Mouse (Mus musculus) lung, postnatal 25 days (tissue): Measurements from ENCODE around the gene Hecw2.

Source experiments
- DNase-seq: peaks from one replicate; pipeline ENCODE4 v3.0.0; 2022; ENCODE audit warnings: low spot score

The Hecw2 gene

DNA sequence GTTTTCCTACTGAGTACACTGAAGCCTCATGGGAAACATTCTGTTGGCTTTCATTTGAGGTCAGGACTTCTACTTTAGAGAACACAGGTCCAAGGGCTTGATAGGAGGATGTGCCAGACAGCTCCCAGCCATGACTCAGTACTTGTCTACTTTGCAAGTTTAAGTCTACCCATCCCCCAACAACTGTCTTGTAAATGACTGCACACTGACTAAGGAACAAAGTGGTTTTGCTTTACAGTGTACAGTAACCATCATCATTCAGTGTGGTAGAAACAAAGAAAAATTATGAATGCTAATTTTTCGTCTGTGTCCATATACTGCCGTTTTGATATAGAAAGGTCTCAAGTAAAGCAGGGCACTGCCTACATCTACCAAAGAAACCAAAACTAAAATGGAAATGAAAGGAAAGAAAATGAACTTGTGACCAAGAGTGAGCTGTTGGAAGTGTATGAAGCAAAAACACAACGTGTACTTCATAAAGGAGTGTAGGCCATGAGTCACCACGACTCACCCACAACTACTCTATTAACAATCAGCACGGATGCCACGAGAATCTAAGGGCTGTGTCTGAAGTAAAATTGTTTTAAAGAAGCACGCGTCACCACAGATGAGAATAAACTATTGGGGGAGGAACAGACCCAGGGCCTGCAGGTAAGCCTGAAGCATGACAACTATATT lies 356.6 kb downstream of the Hecw2 start:
- no peak for DNase-seq

DNA sequence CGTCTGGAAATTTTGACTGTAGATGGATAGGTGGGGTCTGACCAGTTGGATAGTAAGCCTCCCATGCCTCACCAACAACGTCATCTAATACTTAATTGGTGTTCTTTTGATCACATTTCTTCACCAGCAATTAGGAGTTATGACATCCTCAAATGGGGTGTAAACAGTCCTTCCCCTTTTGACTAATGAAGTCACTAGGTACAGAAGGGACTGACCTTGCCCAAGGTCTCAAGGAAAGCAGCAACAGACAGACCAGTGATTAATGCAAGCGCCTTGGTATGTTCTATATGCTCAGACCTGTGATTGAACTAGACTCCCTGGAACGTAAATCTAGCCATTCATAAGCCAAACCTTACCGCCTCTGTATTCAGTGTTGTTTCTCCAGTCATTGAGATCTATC lies 364.7 kb downstream of the Hecw2 start:
- DNase-seq: no peak

- DNase-seq: no peak
Measured at GRCm38 (mm10) chr1:53829089-53829488, 365.9 kb downstream of the Hecw2 start.

- DNase-seq: peak; percentile 43
Measured at GRCm38 (mm10) chr1:53824446-53825337, 370.3 kb downstream of the Hecw2 start.

DNA sequence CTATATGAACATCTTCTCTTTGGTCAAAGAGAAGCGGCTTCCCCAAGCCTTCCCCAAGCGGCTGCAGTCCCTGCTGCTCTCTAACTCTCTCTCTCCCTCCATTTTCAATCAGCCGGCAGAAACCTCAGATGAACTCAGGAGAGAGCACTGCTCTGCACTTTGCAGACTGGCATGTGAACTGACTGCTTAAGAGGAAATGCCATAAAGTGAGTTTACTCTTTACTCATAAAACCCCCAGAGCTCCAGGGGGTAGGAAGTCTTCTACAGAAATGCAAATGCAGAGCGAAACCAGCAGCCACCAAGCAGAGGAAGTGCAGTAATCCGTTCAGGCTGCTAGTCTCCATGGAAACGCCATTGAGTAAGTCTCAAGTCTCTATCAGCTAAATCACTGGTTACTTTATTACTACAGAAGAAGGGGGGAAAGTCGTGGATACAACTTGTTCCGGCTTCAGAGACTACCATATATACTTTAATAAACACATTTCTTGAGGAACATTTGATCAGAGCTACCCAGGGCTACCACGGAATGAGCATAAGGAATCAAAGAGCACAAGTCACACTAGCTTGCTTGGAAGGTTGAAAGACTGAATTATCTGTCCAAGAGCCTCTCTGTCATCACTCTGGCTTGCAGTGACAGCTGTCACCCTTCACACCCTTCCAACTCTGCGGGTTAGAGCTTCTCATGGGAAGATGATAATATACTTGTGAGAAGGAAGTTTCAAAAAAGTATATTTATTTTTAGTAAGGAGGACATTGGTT lies 371.1 kb downstream of the Hecw2 start:
- DNase-seq: peak; percentile 77

DNA sequence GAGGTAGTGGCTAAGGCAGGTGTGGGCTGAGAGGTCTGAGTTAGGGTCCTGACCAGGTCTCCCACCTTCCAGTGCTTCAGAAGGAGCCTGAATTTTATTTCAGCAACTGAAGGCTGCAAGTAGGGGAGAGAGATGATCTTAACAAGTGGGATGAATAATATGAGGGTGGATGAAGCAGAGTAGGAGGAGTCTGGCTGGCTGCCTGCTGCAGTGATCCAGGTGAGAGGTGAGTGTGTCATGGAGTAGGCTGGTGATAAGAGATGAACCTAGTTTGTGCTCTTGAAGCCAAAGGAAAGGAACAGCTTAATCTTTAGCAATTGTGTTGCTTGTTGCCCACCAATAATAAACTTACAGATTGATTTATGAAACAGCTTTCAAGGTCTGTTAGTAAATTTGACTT lies 373.0 kb downstream of the Hecw2 start:
- DNase-seq: no peak

DNA sequence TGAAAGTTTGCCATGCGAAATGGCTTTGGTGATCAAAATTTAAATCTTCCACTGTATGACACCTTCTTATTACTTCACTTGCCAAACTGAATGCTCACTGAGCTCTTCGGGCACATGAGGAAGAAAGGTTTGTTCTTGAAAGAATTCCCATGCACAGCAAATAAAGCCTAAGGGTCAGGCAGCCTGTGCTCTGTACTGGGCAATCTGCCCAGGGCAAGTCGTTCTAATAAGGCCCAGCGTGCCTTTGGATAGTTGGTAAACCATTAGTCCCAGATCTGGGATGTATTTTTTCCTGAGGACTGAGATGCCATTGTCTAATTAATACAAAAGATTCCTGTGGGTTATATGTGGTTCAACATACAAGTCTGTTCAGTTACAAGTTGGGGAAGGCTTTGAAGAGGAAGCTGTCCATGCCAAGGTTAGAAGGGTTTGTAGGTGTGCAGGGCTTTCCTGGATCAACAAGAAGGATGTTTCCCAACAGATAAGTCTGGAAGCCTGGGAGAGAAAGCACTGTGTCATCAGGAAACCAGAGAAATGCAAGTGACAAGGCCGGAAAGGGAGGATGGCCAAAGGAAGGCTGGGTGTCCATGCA lies 374.8 kb downstream of the Hecw2 start:
- DNase-seq: no peak

- DNase-seq: no peak
Measured at GRCm38 (mm10) chr1:53818072-53818862, 376.7 kb downstream of the Hecw2 start.

GRCm38 (mm10) chr1:53816353-53816752 lies 378.6 kb downstream of the Hecw2 start:
- no peak for DNase-seq

GRCm38 (mm10) chr1:53814077-53814705 lies 380.8 kb downstream of the Hecw2 start:
- no peak for DNase-seq

DNA sequence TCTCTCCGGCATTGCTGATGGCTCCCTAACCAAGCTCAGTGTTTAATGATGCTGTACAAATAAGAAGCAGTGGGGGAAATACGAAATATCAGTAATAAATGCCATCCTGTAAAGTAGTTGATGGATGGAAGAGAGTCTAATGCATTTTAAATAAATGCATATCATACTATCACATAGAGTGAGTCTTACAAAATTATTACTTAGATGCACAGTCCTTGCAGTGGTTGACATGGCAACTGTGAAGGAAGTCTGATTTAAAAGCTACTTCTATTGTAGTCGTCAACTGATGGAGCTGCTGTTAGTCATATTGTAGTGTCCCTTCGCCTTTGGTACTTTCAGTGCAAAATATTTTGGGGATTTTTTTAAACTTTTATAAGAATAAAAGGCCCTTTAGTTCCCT lies 383.0 kb downstream of the Hecw2 start:
- DNase-seq: no peak

DNA sequence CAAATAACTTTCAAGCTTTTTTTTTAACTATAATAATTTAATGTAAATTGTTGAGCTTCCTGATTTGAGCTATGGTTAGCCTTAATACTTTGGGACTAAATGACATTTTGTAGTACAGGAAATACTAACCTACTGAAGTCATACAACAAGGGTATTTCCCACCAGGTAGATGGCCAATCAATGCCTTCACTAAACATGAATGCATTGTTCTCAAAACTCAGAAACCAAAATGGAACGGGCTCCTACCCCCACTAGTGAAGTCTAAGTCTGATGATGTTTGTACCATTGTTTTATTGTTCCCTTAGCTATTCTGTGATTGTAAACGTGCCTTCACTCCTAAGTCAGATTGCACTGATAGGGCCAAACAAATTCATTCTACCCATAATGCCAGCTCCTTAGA lies 386.7 kb downstream of the Hecw2 start:
- DNase-seq: no peak

DNA sequence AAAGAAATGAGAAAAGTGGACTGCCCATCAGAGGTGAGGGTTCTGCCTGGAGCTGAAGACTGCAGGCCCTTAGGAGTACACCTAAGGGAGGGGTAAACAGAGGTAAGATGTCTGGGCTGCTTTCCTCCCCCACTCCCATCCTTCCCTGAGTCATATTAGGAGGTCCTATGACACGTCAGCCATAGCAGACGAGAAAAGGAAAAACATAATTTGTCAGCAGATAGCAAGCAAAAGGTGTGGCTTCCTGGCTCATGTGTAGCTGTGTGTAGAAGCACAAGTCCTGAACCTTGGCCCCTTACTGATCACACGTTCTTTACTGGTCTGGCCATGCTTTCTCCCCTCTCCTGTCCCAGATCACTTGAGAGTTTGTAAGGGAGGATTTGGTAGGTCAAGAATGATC lies 397.2 kb downstream of the Hecw2 start:
- no peak for DNase-seq

DNA sequence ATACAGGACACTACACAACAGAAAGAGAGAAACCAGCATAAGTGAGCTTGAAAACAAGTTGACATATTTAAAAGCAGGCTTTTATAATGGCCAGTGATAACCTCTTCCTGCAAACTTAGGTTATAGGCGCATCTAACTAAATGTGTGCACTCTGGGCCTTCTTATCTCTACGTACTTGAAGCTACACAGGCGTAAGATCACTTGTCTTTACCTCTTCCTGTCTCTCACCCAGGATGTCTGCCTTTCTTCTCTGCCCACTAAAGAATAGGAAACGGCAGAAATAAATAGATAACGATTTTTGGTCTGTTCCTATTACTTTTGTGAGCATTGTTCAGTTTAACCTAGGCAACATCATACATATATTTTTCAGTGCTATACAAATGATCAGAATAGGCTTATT lies 397.9 kb downstream of the Hecw2 start:
- DNase-seq: no peak

- no peak for DNase-seq
Measured at GRCm38 (mm10) chr1:53796271-53796670, 398.7 kb downstream of the Hecw2 start.

GRCm38 (mm10) chr1:53795591-53795990 lies 399.4 kb downstream of the Hecw2 start:
- DNase-seq: no peak

GRCm38 (mm10) chr1:53795081-53795480 lies 399.9 kb downstream of the Hecw2 start:
- DNase-seq: no peak

DNA sequence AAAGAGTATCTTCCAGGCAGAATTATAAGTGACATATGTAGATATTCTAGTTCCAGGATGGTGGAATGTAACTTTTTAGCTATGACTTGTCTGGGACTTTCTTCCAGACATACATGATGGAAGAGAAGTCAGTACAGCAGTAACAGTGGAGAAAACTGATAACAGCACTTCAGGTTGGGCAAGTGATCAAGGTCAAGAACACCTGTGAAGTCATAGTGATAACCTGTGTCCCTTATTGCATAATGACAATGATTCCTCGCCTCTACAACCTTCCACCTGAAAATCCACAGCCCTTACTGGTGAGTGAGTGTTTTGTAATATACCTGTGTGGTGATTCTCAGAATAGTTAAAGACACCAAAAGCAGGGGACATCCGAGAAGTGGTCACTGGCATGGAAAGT lies 400.7 kb downstream of the Hecw2 start:
- no peak for DNase-seq

DNA sequence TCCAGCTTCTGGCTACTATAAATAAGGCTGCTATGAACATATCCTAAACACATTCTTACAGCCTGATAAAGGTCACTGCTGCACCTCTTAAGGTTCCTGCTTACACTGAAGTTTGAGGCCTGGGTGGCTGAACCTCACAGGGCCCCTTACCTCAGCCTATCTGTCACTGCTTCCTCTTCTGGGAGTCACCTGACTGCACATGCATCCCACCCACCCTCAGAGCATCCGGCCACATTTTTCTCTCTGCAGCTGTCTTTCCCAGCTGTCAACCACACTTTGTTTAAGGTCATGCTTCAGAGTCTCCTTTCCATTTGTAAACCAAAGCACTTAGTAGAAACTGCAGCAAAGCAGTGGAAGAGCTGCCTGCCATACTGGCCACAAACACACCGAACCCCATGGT lies 403.6 kb downstream of the Hecw2 start:
- DNase-seq: peak; percentile 63

DNA sequence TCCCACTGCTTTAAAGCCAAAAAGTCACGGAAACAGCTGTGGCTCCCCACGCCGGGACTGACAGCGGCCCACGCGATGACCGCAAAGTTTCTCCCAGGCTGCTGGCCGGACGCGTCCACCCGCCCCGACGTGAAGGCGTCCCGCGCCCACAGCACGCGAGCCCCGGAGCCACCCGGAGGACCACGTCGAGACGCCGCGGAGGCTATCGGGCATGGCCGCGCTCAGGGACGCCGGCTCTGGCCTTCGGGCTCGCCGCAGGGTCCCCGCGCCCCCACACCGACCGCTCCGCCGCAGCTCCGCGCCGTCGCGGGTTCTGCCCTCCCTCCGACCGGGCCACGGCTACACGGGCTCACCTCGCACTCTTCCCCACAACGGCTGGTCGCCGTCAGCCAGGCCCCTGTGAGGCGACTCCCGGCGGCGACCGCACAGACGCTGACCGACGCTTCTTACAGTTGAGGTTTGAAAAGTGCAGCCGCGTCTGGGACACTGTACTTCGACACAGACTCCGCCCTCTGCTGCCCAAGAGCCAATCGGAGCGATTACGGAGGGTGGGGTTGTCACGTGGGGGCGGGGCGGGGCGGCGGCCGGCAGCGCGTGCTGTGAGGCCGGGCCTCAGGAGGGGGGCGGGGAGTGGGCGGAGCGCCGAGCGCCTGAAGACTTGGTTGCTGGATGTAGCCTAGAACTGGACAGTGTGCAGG lies 410.1 kb downstream of the Hecw2 start, which contains the start of gene Stk17b:
Stk17b (minus strand) TSS at position 504 of the 698 bp plus-strand sequence.
- peak; percentile 94 for DNase-seq
